Mouse (Mus musculus) neural tube, embryonic 12.5 days (tissue): Measurements from ENCODE around the gene Pygo2. TPM values are rescaled to one million over a fixed set of nuclear protein-coding genes. Genes with fewer than 3 reads are reported as not detected.

ENCODE experiments used
- ATAC-seq: fragments of 200-750 bp; cut with Nextera tagmentation; 2 replicates; pipeline ENCODE4 v1.8.0; 2017; ENCODE audit warnings: low read depth, mild to moderate bottlenecking, moderate TSS enrichment, moderate library complexity; ENCODE audit not compliant: low FRiP score
- H3K27ac ChIP-seq: fragments of 300-500 bp; sonication (generic); 2 replicates; pipeline ENCODE4 v1.5.1; 2016
- H3K27me3 ChIP-seq: fragments of 300-500 bp; sonication (generic); replicated peaks from 2 replicates; pipeline ENCODE4 v1.6.1; 2016; ENCODE audit warnings: mild to moderate bottlenecking
- H3K36me3 ChIP-seq: fragments of 300-500 bp; sonication (generic); 2 replicates; pipeline ENCODE4 v1.6.1; 2016; ENCODE audit warnings: mild to moderate bottlenecking
- H3K4me1 ChIP-seq: fragments of 300-500 bp; sonication (generic); 2 replicates; pipeline ENCODE4 v1.6.1; 2016
- H3K4me2 ChIP-seq: fragments of 300-500 bp; sonication (generic); replicated peaks from 2 replicates; pipeline ENCODE4 v1.6.1; 2016; ENCODE audit warnings: mild to moderate bottlenecking
- H3K4me3 ChIP-seq: fragments of 300-500 bp; sonication (generic); 2 replicates; pipeline ENCODE4 v1.5.1; 2016
- H3K9ac ChIP-seq: fragments of 300-500 bp; sonication (generic); 2 replicates; pipeline ENCODE4 v1.6.1; 2016; ENCODE audit warnings: mild to moderate bottlenecking
- H3K9me3 ChIP-seq: fragments of 300-500 bp; sonication (generic); 2 replicates; pipeline ENCODE4 v1.6.1; 2016; ENCODE audit warnings: mild to moderate bottlenecking
- WGBS: fragments of 180-500 bp; shearing (Covaris S2); methylation state at CpG from one replicate; pipeline ENCODE4 v1.1.7; 2016; 5-methylcytosine and 5-hydroxymethylcytosine counted together
- polyA plus RNA-seq: library from polyadenylated mRNA; unstranded; fragments of >200 nt; fragmentation: Nextera tagmentation; extraction: Ambion mirVana; gene quantifications from 2 replicates; pipeline ENCODE4 v1.2.1, GENCODE M21; 2016

The Pygo2 gene
- polyA plus RNA-seq, 1 experiment from 2014 or later, result 55.9 TPM

- Histone ChIP-seq H3K4me1 (peaks cover 25% of the 10 kb centered on the region), H3K27ac (no peak overlapping the region), H3K36me3 (no peaks in the 10 kb centered on the region), H3K9me3 (no peaks in the 10 kb centered on the region), H3K9ac (no peak overlapping the region), H3K27me3 (peaks cover 8% of the 10 kb centered on the region), H3K4me2 (no peak overlapping the region; the same call in 1 of the 2 replicates), H3K4me3 (no peak overlapping the region)
- 75% methylated on average over 11 of the region's 11 CpGs for WGBS
- ATAC-seq, result no peak
Observed at GRCm38 (mm10) chr3:89387632-89388031, 42.4 kb upstream of the Pygo2 start.

GRCm38 (mm10) chr3:89388134-89388881 lies 41.7 kb upstream of the Pygo2 start:
- H3K27me3 ChIP-seq, result peaks cover 13% of the 10 kb centered on the region
- WGBS, result 76% methylated on average over 11 of the region's 11 CpGs
- no peaks in the 10 kb centered on the region for H3K9me3 ChIP-seq
- ATAC-seq, result no peak
- no peak overlapping the region; the same call in 1 of the 2 replicates for H3K4me2 ChIP-seq
- H3K4me1 ChIP-seq, result peaks cover 32% of the 10 kb centered on the region
- H3K27ac ChIP-seq, result no peak overlapping the region
- H3K36me3 ChIP-seq, result no peaks in the 10 kb centered on the region
- no peak overlapping the region for H3K4me3 ChIP-seq
- H3K9ac ChIP-seq, result no peak overlapping the region

GRCm38 (mm10) chr3:89388901-89389740 lies 40.9 kb upstream of the Pygo2 start:
- Histone ChIP-seq H3K27ac (no peak overlapping the region), H3K4me2 (no peak overlapping the region), H3K27me3 (peaks cover 13% of the 10 kb centered on the region), H3K4me3 (no peak overlapping the region), H3K4me1 (peaks cover 40% of the 10 kb centered on the region), H3K9me3 (no peaks in the 10 kb centered on the region), H3K36me3 (no peaks in the 10 kb centered on the region), H3K9ac (no peak overlapping the region)
- ATAC-seq, result no peak
- 66% methylated on average over 6 of the region's 6 CpGs for WGBS

- no peak overlapping the region for H3K4me2 ChIP-seq
- no peak overlapping the region for H3K4me3 ChIP-seq
- no peak for ATAC-seq
- no peaks in the 10 kb centered on the region for H3K36me3 ChIP-seq
- H3K9me3 ChIP-seq, result no peaks in the 10 kb centered on the region
- no peak overlapping the region for H3K27ac ChIP-seq
- H3K4me1 ChIP-seq, result peaks cover 50% of the 10 kb centered on the region
- H3K9ac ChIP-seq, result no peak overlapping the region
- 57% methylated on average over 5 of the region's 5 CpGs for WGBS
- H3K27me3 ChIP-seq, result peaks cover 13% of the 10 kb centered on the region
Observed at GRCm38 (mm10) chr3:89390111-89390515, 39.9 kb upstream of the Pygo2 start.

- Histone ChIP-seq H3K9me3 (no peaks in the 10 kb centered on the region), H3K4me3 (peak overlapping the region; percentile 50), H3K4me2 (peak overlapping the region; percentile 100), H3K9ac (peak overlapping the region; percentile 69), H3K36me3 (no peaks in the 10 kb centered on the region), H3K27me3 (peaks cover 19% of the 10 kb centered on the region), H3K4me1 (peaks cover 57% of the 10 kb centered on the region), H3K27ac (no peak overlapping the region)
- no peak for ATAC-seq
- WGBS, result 15% methylated on average over 19 of the region's 19 CpGs
Observed at GRCm38 (mm10) chr3:89390699-89391662, 39.0 kb upstream of the Pygo2 start.

- no peak for ATAC-seq
- 1% methylated on average over 56 of the region's 56 CpGs for WGBS
- Histone ChIP-seq H3K4me2 (peak overlapping the region; percentile 100), H3K36me3 (no peaks in the 10 kb centered on the region), H3K27me3 (peaks cover 22% of the 10 kb centered on the region), H3K4me1 (peaks cover 60% of the 10 kb centered on the region), H3K9ac (peak overlapping the region; percentile 69), H3K27ac (no peak overlapping the region), H3K4me3 (peak overlapping the region; percentile 50), H3K9me3 (no peaks in the 10 kb centered on the region)
Observed at GRCm38 (mm10) chr3:89391663-89392511, 38.1 kb upstream of the Pygo2 start.

- H3K4me1 ChIP-seq, result peaks cover 60% of the 10 kb centered on the region
- peak overlapping the region; percentile 100 for H3K4me2 ChIP-seq
- H3K27me3 ChIP-seq, result peaks cover 22% of the 10 kb centered on the region
- peak overlapping the region; percentile 50 for H3K4me3 ChIP-seq
- no peaks in the 10 kb centered on the region for H3K36me3 ChIP-seq
- 2% methylated on average over 22 of the region's 24 CpGs for WGBS
- H3K9ac ChIP-seq, result no peak overlapping the region
- H3K9me3 ChIP-seq, result no peaks in the 10 kb centered on the region
- no peak overlapping the region for H3K27ac ChIP-seq
- no peak for ATAC-seq
Observed at GRCm38 (mm10) chr3:89392871-89393311, 37.1 kb upstream of the Pygo2 start.

GRCm38 (mm10) chr3:89393605-89394004 lies 36.4 kb upstream of the Pygo2 start:
- Histone ChIP-seq H3K27ac (no peak overlapping the region), H3K4me2 (peak overlapping the region; percentile 100), H3K4me3 (peak overlapping the region; percentile 50), H3K36me3 (no peaks in the 10 kb centered on the region), H3K9me3 (no peaks in the 10 kb centered on the region), H3K4me1 (peaks cover 60% of the 10 kb centered on the region), H3K9ac (peak overlapping the region; percentile 50), H3K27me3 (peaks cover 22% of the 10 kb centered on the region)
- ATAC-seq, result peak; percentile 94
- WGBS, result under 1% methylated on average over 15 of the region's 15 CpGs

GRCm38 (mm10) chr3:89394006-89394893 lies 35.8 kb upstream of the Pygo2 start, which contains the start of gene Zbtb7b:
Gene Zbtb7b, minus strand, starts transcription at chr3:89394776.
- no peak within 1 kb of the TSS for H3K27ac ChIP-seq
- H3K4me1 ChIP-seq, result peaks cover 60% of the 10 kb centered on the region
- H3K9ac ChIP-seq, result peak within 1 kb of the TSS; percentile 50
- peak within 1 kb of the TSS; percentile 100 for H3K4me2 ChIP-seq
- peak; percentile 54 for ATAC-seq
- WGBS, result under 1% methylated on average over 40 of the region's 42 CpGs
- no peaks in the 10 kb centered on the region for H3K9me3 ChIP-seq
- no peaks in the 10 kb centered on the region for H3K36me3 ChIP-seq
- H3K27me3 ChIP-seq, result peaks cover 22% of the 10 kb centered on the region
- H3K4me3 ChIP-seq, result peak within 1 kb of the TSS; percentile 50

- Histone ChIP-seq H3K9me3 (no peaks in the 10 kb centered on the region), H3K27me3 (peaks cover 22% of the 10 kb centered on the region), H3K4me2 (peak overlapping the region; percentile 100), H3K27ac (no peak overlapping the region), H3K4me3 (peak overlapping the region; percentile 50), H3K9ac (peak overlapping the region; percentile 50), H3K36me3 (peaks cover 4% of the 10 kb centered on the region; the same call in 1 of the 2 replicates), H3K4me1 (peaks cover 60% of the 10 kb centered on the region)
- WGBS, result under 1% methylated on average over 12 of the region's 12 CpGs
- 0 out of 2 replicates have a peak, but pooled peaks have one; percentile 11 for ATAC-seq
Observed at GRCm38 (mm10) chr3:89394894-89395256, 35.1 kb upstream of the Pygo2 start.
